Mouse (Mus musculus) ES-E14 (cell line): ENCODE data around the gene Rab1a. TPM values are rescaled to one million over a fixed set of nuclear protein-coding genes. Genes with fewer than 3 reads are reported as not detected.

ENCODE experiments used
- DNase-seq: peaks from one replicate; pipeline ENCODE4 v3.0.0-alpha.2; 2013; ENCODE audit warnings: low read depth, low spot score
- H3K27ac ChIP-seq: 2 replicates; pipeline ENCODE4 v1.5.1; 2012; ENCODE audit warnings: low read depth, mild to moderate bottlenecking, low read length, moderate library complexity, mixed read lengths; ENCODE audit not compliant: poor library complexity, insufficient read depth, severe bottlenecking
- H3K36me3 ChIP-seq: 2 replicates; pipeline ENCODE4 v1.6.1; 2012; ENCODE audit warnings: mild to moderate bottlenecking, low read length, moderate library complexity, mixed read lengths; ENCODE audit not compliant: control insufficient read depth, poor library complexity, insufficient read depth, severe bottlenecking
- H3K4me1 ChIP-seq, 2 experiments: fragments of 150-350 bp in 1 of 2; sonication (generic) in 1 of 2; 2 replicates each; pipeline ENCODE4 v1.6.1; 2012; ENCODE audit warnings: low read length in 2 of 2, mild to moderate bottlenecking in 1 of 2, mixed read lengths in 1 of 2; ENCODE audit not compliant: control insufficient read depth in 2 of 2, insufficient read depth in 2 of 2, poor library complexity in 1 of 2
- H3K4me3 ChIP-seq, 2 experiments: fragments of 150-350 bp in 1 of 2; sonication (generic) in 1 of 2; 2 replicates each; pipeline ENCODE4 v1.5.1; 2012; ENCODE audit warnings: low read length in 2 of 2, low read depth in 1 of 2, mild to moderate bottlenecking in 1 of 2, mixed read lengths in 1 of 2; ENCODE audit not compliant: insufficient read depth in 1 of 2, poor library complexity in 1 of 2, severe bottlenecking in 1 of 2
- H3K9ac ChIP-seq: 2 replicates; pipeline ENCODE4 v1.6.1; 2012; ENCODE audit warnings: low read depth, mild to moderate bottlenecking, low read length, mixed read lengths; ENCODE audit not compliant: poor library complexity, insufficient read depth, severe bottlenecking
- H3K9me3 ChIP-seq: fragments of 150-350 bp; sonication (generic); 2 replicates; pipeline ENCODE4 v1.6.1; 2012; ENCODE audit warnings: low read depth, mild to moderate bottlenecking, low read length; ENCODE audit not compliant: control insufficient read depth, insufficient read depth
- CHD2 ChIP-seq: IDR thresholded peaks from 2 replicates; pipeline ENCODE4 v1.6.1; 2014; ENCODE audit warnings: mild to moderate bottlenecking, low read depth, low read length, inconsistent platforms
- HCFC1 ChIP-seq: IDR thresholded peaks from 2 replicates; pipeline ENCODE4 v1.6.1; 2012; ENCODE audit warnings: low read length, inconsistent platforms, borderline replicate concordance; ENCODE audit not compliant: insufficient read depth
- MAFK ChIP-seq: IDR thresholded peaks from 2 replicates; pipeline ENCODE4 v1.6.1; 2014; ENCODE audit warnings: mild to moderate bottlenecking, low read depth, low read length, inconsistent platforms; ENCODE audit not compliant: insufficient read depth
- ZC3H11A ChIP-seq: IDR thresholded peaks from 2 replicates; pipeline ENCODE4 v1.6.1; 2012; ENCODE audit warnings: low read depth, mild to moderate bottlenecking, inconsistent platforms, low read length, borderline replicate concordance
- ZNF384 ChIP-seq: IDR thresholded peaks from 2 replicates; pipeline ENCODE4 v1.6.1; 2012; ENCODE audit warnings: low read depth, low read length, inconsistent platforms
- in situ Hi-C, 2 experiments: fragments of 600-800 bp; cut with MboI; formaldehyde crosslinking; loops; one replicate each; pipeline ENCODE4 v1.15.1; 2025; ENCODE audit warnings: low sequenced_read_pairs in 2 of 2, inconsistent platforms in 1 of 2; ENCODE audit not compliant: unreplicated experiment in 2 of 2
- total RNA-seq: library from RNA; depleted of rRNA; stranded (reverse); fragments of 300-350 nt; gene quantifications from 2 replicates; pipeline ENCODE4 v1.2.3, GENCODE M21; 2012; rRNA removed

The Rab1a gene
- total RNA-seq, 1 experiment: 122 TPM

DNA sequence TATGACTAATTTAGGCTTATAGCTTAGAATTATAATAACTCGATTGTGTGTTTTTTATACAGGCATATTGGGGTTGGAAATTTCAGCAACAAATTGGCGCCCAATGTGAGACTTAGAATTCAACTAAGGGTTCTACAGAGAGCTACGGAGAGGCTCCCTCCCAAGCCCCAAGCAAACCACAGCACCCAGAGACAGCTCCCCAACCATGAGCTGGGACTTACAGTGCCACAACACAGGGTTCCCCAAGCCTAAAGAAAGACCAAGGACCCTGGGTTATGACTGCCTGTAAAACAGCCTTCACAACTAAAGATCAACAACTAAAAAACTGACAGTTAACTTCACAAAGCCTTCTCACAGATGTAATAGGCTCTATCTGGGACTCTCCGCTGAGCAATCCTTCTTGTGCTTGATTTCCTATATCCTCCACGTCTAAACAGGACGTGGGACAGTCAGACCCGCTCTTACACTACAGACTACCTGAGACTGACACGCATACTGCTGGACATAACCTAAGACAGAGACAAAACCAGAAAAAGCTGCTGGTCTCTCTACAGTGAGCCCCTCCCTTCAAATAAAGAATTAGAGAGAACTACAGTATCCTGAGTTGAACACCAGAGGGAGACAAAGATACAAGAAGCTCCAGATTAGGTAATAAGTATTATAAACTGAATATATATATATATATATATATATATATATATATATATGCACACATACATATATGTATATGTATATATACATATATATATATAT is 61.6 kb downstream of the Rab1a start:
- Histone ChIP-seq H3K4me3 (no peak overlapping the region), H3K4me1 (no peaks in the 10 kb centered on the region), H3K9me3 (no peaks in the 10 kb centered on the region), H3K27ac (no peak overlapping the region), H3K9ac (no peak overlapping the region), H3K36me3 (no peaks in the 10 kb centered on the region)
- in situ Hi-C loops: loop anchor here (5.0 to 10.0 kb wide), 2 partner anchors 134 to 142 kb away; no protein-coding TSS in a partner anchor
- DNase-seq: no peak
- no peak for TF ChIP-seq ZNF384
- no peak for TF ChIP-seq HCFC1
- no peak for TF ChIP-seq ZC3H11A

GRCm38 (mm10) chr11:20269885-20270284 is 68.7 kb downstream of the Rab1a start:
- in situ Hi-C loops: loop anchor here in 1 of 2 experiments (10.0 kb wide), 1 partner anchor 135 kb away; no protein-coding TSS in a partner anchor
- Histone ChIP-seq H3K27ac (no peak overlapping the region), H3K9me3 (no peaks in the 10 kb centered on the region), H3K4me1 (no peaks in the 10 kb centered on the region), H3K4me3 (no peak overlapping the region), H3K36me3 (no peaks in the 10 kb centered on the region), H3K9ac (no peak overlapping the region)
- TF ChIP-seq HCFC1: no peak
- TF ChIP-seq MAFK: no peak
- no peak for TF ChIP-seq ZC3H11A
- no peak for TF ChIP-seq ZNF384
- TF ChIP-seq CHD2: no peak
- DNase-seq: no peak

GRCm38 (mm10) chr11:20275974-20276373 is 74.7 kb downstream of the Rab1a start:
- no peak overlapping the region for H3K4me3 ChIP-seq
- no peak for TF ChIP-seq MAFK
- TF ChIP-seq CHD2: no peak
- no peak for TF ChIP-seq ZNF384
- no peak for TF ChIP-seq ZC3H11A
- no peak for TF ChIP-seq HCFC1
- no peak overlapping the region for H3K9ac ChIP-seq
- in situ Hi-C loops: no loop called here
- no peaks in the 10 kb centered on the region for H3K36me3 ChIP-seq
- H3K4me1 ChIP-seq: no peaks in the 10 kb centered on the region
- H3K27ac ChIP-seq: no peak overlapping the region
- no peaks in the 10 kb centered on the region for H3K9me3 ChIP-seq
- DNase-seq: no peak

Other genes starting within 250 kb of the Rab1a start
- 70.3 and 107 TPM in 2 replicates for gene Actr2, start 88.5 kb upstream of the Rab1a start, total RNA-seq
- 30.9 and 39.2 TPM in 2 replicates for gene Cep68, start 48.0 kb downstream of the Rab1a start, total RNA-seq
- gene Slc1a4, start 131.3 kb downstream of the Rab1a start, total RNA-seq: 35.2 and 80.4 TPM in 2 replicates